ENCODE assay signal across 14 mouse cellular contexts in genomic region chr4:129614093-129614492, GRCm38 (mm10). TPM values are rescaled to one million over a fixed set of nuclear protein-coding genes. Genes with fewer than 3 reads are reported as not detected.
DNase-seq lines count a peak whose midpoint lies in the region; ATAC-seq and TF ChIP-seq lines count a peak whose summit lies in the region.
"Had no signal": no experiment of that assay in that cellular context is flagged by ENCODE, and none has a peak within 500 bp of the region (broad histone marks: within the 10 kb centered on the region; RNA-seq: fewer than 3 reads in every experiment).

Gene Dcdc2b (minus strand): TSS chr4:129614257.

- no peaks in the 10 kb centered on the region for H3K27me3 ChIP-seq in embryonic facial prominence, embryonic 13.5 days
- H3K27me3 ChIP-seq in embryonic facial prominence, embryonic 10.5 days (replicated peaks; ENCODE audit: low read depth, poor library complexity, severe bottlenecking), result no peaks in the 10 kb centered on the region
- no peaks in the 10 kb centered on the region for H3K27me3 ChIP-seq in midbrain, embryonic 13.5 days
- H3K27me3 ChIP-seq in midbrain, embryonic 15.5 days (replicated peaks), result no peaks in the 10 kb centered on the region
- no peaks in the 10 kb centered on the region for H3K27me3 ChIP-seq in heart, embryonic 15.5 days
- H3K27me3 ChIP-seq in kidney, adult 2 months (replicated peaks; ENCODE audit: control insufficient read depth, insufficient read depth, low read length), result no peaks in the 10 kb centered on the region
- H3K27me3 ChIP-seq: hindbrain, embryonic 13.5 days; limb, embryonic 12.5 days; lung, embryonic 15.5 days had no signal

- no peak for ATAC-seq in embryonic facial prominence, embryonic 13.5 days (ENCODE audit: insufficient number of reproducible peaks, insufficient read depth, low FRiP score, low TSS enrichment, low read depth)
- ATAC-seq in midbrain, embryonic 13.5 days, result no peak
- no peak for ATAC-seq in midbrain, embryonic 15.5 days (replicated peaks)
- no peak for ATAC-seq in heart, embryonic 15.5 days (replicated peaks; ENCODE audit: insufficient number of reproducible peaks, insufficient read depth, low FRiP score, low read depth)

- H3K27ac ChIP-seq in embryonic facial prominence, embryonic 13.5 days, result 0 out of 2 replicates have a peak within 1 kb of the TSS, but pooled peaks have one; percentile 4
- H3K27ac ChIP-seq in embryonic facial prominence, embryonic 10.5 days (replicated peaks), result no peak within 1 kb of the TSS
- no peak within 1 kb of the TSS for H3K27ac ChIP-seq in midbrain, embryonic 13.5 days
- H3K27ac ChIP-seq in midbrain, embryonic 15.5 days, result no peak within 1 kb of the TSS
- H3K27ac ChIP-seq in heart, embryonic 15.5 days, result peak within 1 kb of the TSS; percentile 59
- no peak within 1 kb of the TSS for H3K27ac ChIP-seq in kidney, adult 2 months (ENCODE audit: insufficient read depth, low read depth, low read length)
- H3K27ac ChIP-seq: hindbrain, embryonic 13.5 days; limb, embryonic 12.5 days; lung, embryonic 15.5 days had no signal

- DNase-seq in embryonic facial prominence, embryonic 10.5 days (ENCODE audit: low spot score), result no peak
- peak; percentile 80 for DNase-seq in lung, postnatal 25 days (ENCODE audit: low spot score)
- DNase-seq in right cerebral cortex, adult 18-20 months, result no peak
- no peak for DNase-seq in kidney, adult 2 months
- DNase-seq: B cell, adult 2 months; kidney, postnatal 10 days; thymus, postnatal 14 days had no signal

- H3K9me3 ChIP-seq in embryonic facial prominence, embryonic 13.5 days, result no peaks in the 10 kb centered on the region
- H3K9me3 ChIP-seq in embryonic facial prominence, embryonic 10.5 days, result no peaks in the 10 kb centered on the region
- H3K9me3 ChIP-seq in midbrain, embryonic 13.5 days, result no peaks in the 10 kb centered on the region
- H3K9me3 ChIP-seq in midbrain, embryonic 15.5 days, result no peaks in the 10 kb centered on the region
- no peaks in the 10 kb centered on the region for H3K9me3 ChIP-seq in heart, embryonic 15.5 days (replicated peaks)
- H3K9me3 ChIP-seq: hindbrain, embryonic 13.5 days; limb, embryonic 12.5 days; lung, embryonic 15.5 days had no signal

- no peak within 1 kb of the TSS for H3K4me2 ChIP-seq in embryonic facial prominence, embryonic 13.5 days
- H3K4me2 ChIP-seq in midbrain, embryonic 13.5 days (replicated peaks), result no peak within 1 kb of the TSS
- H3K4me2 ChIP-seq in midbrain, embryonic 15.5 days, result no peak within 1 kb of the TSS
- no peak within 1 kb of the TSS for H3K4me2 ChIP-seq in heart, embryonic 15.5 days
- H3K4me2 ChIP-seq: hindbrain, embryonic 13.5 days; limb, embryonic 12.5 days; lung, embryonic 15.5 days had no signal

- H3K4me1 ChIP-seq in embryonic facial prominence, embryonic 13.5 days, result peaks cover 10% of the 10 kb centered on the region
- peaks cover 18% of the 10 kb centered on the region for H3K4me1 ChIP-seq in embryonic facial prominence, embryonic 10.5 days
- H3K4me1 ChIP-seq in midbrain, embryonic 13.5 days (replicated peaks), result peaks cover 18% of the 10 kb centered on the region
- peaks cover 9% of the 10 kb centered on the region for H3K4me1 ChIP-seq in midbrain, embryonic 15.5 days
- peaks cover 27% of the 10 kb centered on the region for H3K4me1 ChIP-seq in heart, embryonic 15.5 days (replicated peaks)
- H3K4me1 ChIP-seq in kidney, adult 2 months (ENCODE audit: control insufficient read depth, insufficient read depth, low read length), result 0 out of 2 replicates have a peak, but pooled peaks cover 5% of the 10 kb centered on the region

- H3K4me3 ChIP-seq in embryonic facial prominence, embryonic 13.5 days, result no peak within 1 kb of the TSS
- H3K4me3 ChIP-seq in embryonic facial prominence, embryonic 10.5 days, result no peak within 1 kb of the TSS
- H3K4me3 ChIP-seq in midbrain, embryonic 13.5 days (replicated peaks), result no peak within 1 kb of the TSS
- H3K4me3 ChIP-seq in midbrain, embryonic 15.5 days, result no peak within 1 kb of the TSS
- H3K4me3 ChIP-seq in heart, embryonic 15.5 days, result no peak within 1 kb of the TSS
- H3K4me3 ChIP-seq in kidney, adult 2 months (ENCODE audit: insufficient read depth, low read depth, low read length), result no peak within 1 kb of the TSS
- H3K4me3 ChIP-seq: hindbrain, embryonic 13.5 days; limb, embryonic 12.5 days; lung, embryonic 15.5 days had no signal

- peaks cover 27% of the 10 kb centered on the region for H3K36me3 ChIP-seq in embryonic facial prominence, embryonic 13.5 days
- H3K36me3 ChIP-seq in embryonic facial prominence, embryonic 10.5 days (replicated peaks), result peaks cover 38% of the 10 kb centered on the region
- peaks cover 38% of the 10 kb centered on the region for H3K36me3 ChIP-seq in midbrain, embryonic 13.5 days
- no peaks in the 10 kb centered on the region for H3K36me3 ChIP-seq in midbrain, embryonic 15.5 days (replicated peaks)
- peaks cover 18% of the 10 kb centered on the region for H3K36me3 ChIP-seq in heart, embryonic 15.5 days
- no peaks in the 10 kb centered on the region for H3K36me3 ChIP-seq in kidney, adult 2 months (ENCODE audit: control insufficient read depth, insufficient read depth, low read length)
- H3K36me3 ChIP-seq: lung, embryonic 15.5 days had no signal

- WGBS in embryonic facial prominence, embryonic 13.5 days, result 89% methylated on average over 6 of the region's 6 CpGs
- 88% methylated on average over 6 of the region's 6 CpGs for WGBS in embryonic facial prominence, embryonic 10.5 days
- WGBS in midbrain, embryonic 13.5 days, result 79% methylated on average over 6 of the region's 6 CpGs
- 78% methylated on average over 6 of the region's 6 CpGs for WGBS in midbrain, embryonic 15.5 days
- 74% methylated on average over 6 of the region's 6 CpGs for WGBS in heart, embryonic 15.5 days
- WGBS in kidney, adult 2 months, result 82% methylated on average over 6 of the region's 6 CpGs

- no peak for TF ChIP-seq CTCF in kidney, adult 2 months (conservative IDR thresholded peaks at IDR 0.05; ENCODE audit: insufficient read depth, insufficient read length, low read depth, low read length)

- no peak within 1 kb of the TSS for H3K9ac ChIP-seq in embryonic facial prominence, embryonic 13.5 days
- 0 out of 2 replicates have a peak within 1 kb of the TSS, but pooled peaks have one; percentile 14 for H3K9ac ChIP-seq in midbrain, embryonic 13.5 days (replicated peaks)
- no peak within 1 kb of the TSS for H3K9ac ChIP-seq in midbrain, embryonic 15.5 days
- H3K9ac ChIP-seq in heart, embryonic 15.5 days, result no peak within 1 kb of the TSS
- H3K9ac ChIP-seq: hindbrain, embryonic 13.5 days; limb, embryonic 12.5 days; lung, embryonic 15.5 days had no signal

- no peak for TF ChIP-seq POLR2A in kidney, adult 2 months (IDR thresholded peaks at IDR 0.05; ENCODE audit: low read depth, low read length)

RNA-seq across cellular contexts. Expression of gene Dcdc2b, which starts in this region (rescaled TPM):
- 2.2 and 3.1 TPM in 2 replicates for polyA plus RNA-seq in embryonic facial prominence, embryonic 13.5 days (2015; fragmentation: Nextera tagmentation; extraction: Ambion mirVana)
- 1.0 and 1.4 TPM in 2 replicates for polyA plus RNA-seq in embryonic facial prominence, embryonic 10.5 days (2016; fragmentation: Nextera tagmentation; extraction: Ambion mirVana)
- 2.6 and 3.5 TPM in 2 replicates for polyA plus RNA-seq in midbrain, embryonic 13.5 days (2015; fragmentation: Nextera tagmentation; extraction: Ambion mirVana)
- polyA plus RNA-seq in midbrain, embryonic 15.5 days (2015; fragmentation: Nextera tagmentation; extraction: Ambion mirVana), result 4.2 and 4.6 TPM in 2 replicates
- 1.7 and 2.1 TPM in 2 replicates for polyA plus RNA-seq in heart, embryonic 15.5 days (2015; fragmentation: Nextera tagmentation; extraction: Ambion mirVana)
- 2.2 and 3.7 TPM in 2 replicates for polyA plus RNA-seq in kidney, adult 2 months (2012; rRNA removed)

Comparison
In these comparisons a context has a peak if more than half of its experiments do, and no peak if none do; other contexts are left out.
1. H3K27ac ChIP-seq: peak in embryonic facial prominence, embryonic 13.5 days (single experiment) and heart, embryonic 15.5 days (single experiment); none in embryonic facial prominence, embryonic 10.5 days (single experiment), midbrain, embryonic 13.5 days (single experiment), midbrain, embryonic 15.5 days (single experiment) and kidney, adult 2 months (single experiment).